Mouse (Mus musculus) liver, adult 2 months (tissue): ENCODE measurements around the gene Agrn. TPM values are rescaled to one million over a fixed set of nuclear protein-coding genes. Genes with fewer than 3 reads are reported as not detected.

Experiments used
- DNase-seq: peaks from one replicate; pipeline ENCODE4 v3.0.0-alpha.2; 2011; ENCODE audit warnings: low read depth, low spot score; ENCODE audit errors: extremely low read depth
- H3K27ac ChIP-seq: fragments of 200-500 bp; replicated peaks from 2 replicates; pipeline ENCODE4 v1.5.1; 2012; ENCODE audit warnings: low read depth, mild to moderate bottlenecking, control low read depth, inconsistent platforms, low read length; ENCODE audit not compliant: insufficient read depth
- H3K27me3 ChIP-seq: fragments of 200-500 bp; 2 replicates; pipeline ENCODE4 v1.6.1; 2012; ENCODE audit warnings: mild to moderate bottlenecking, moderate library complexity, low read length, inconsistent platforms; ENCODE audit not compliant: control insufficient read depth, insufficient read depth
- H3K36me3 ChIP-seq: fragments of 200-500 bp; 2 replicates; pipeline ENCODE4 v1.6.1; 2012; ENCODE audit warnings: low read length, inconsistent platforms; ENCODE audit not compliant: control insufficient read depth, insufficient read depth
- H3K4me1 ChIP-seq: fragments of 200-500 bp; 2 replicates; pipeline ENCODE4 v1.6.1; 2011; ENCODE audit warnings: low read length; ENCODE audit not compliant: control insufficient read depth, insufficient read depth
- H3K4me3 ChIP-seq: fragments of 200-500 bp; 2 replicates; pipeline ENCODE4 v1.5.1; 2011; ENCODE audit warnings: low read depth, mild to moderate bottlenecking, control low read depth, low read length, moderate library complexity; ENCODE audit not compliant: insufficient read depth
- H3K79me2 ChIP-seq: fragments of 200-500 bp; 2 replicates; pipeline ENCODE4 v1.6.1; 2012; ENCODE audit warnings: inconsistent platforms, mild to moderate bottlenecking, low read length, moderate library complexity; ENCODE audit not compliant: control insufficient read depth, insufficient read depth
- H3K9ac ChIP-seq: fragments of 200-500 bp; 2 replicates; pipeline ENCODE4 v1.6.1; 2012; ENCODE audit warnings: low read depth, mild to moderate bottlenecking, control low read depth, inconsistent platforms, low read length
- CTCF ChIP-seq: fragments of 200-500 bp; IDR thresholded peaks from 2 replicates; pipeline ENCODE4 v1.5.1; 2011; ENCODE audit warnings: low read depth, low read length, control low read depth
- POLR2A ChIP-seq: fragments of 200-500 bp; IDR thresholded peaks from 2 replicates; pipeline ENCODE4 v1.6.1; 2011; ENCODE audit warnings: low read length, control low read depth; ENCODE audit not compliant: insufficient read depth; ENCODE audit errors: extremely low read depth
- WGBS: fragments of 180-500 bp; shearing (Covaris S2); methylation state at CpG from one replicate; pipeline ENCODE4 v1.1.7; 2018; 5-methylcytosine and 5-hydroxymethylcytosine counted together
- polyA plus RNA-seq: library from polyadenylated mRNA; depleted of rRNA; stranded (reverse); fragments of >200 nt; gene quantifications from 2 replicates; pipeline ENCODE4 v1.2.3, GENCODE M21; 2012
- total RNA-seq: library from RNA; depleted of rRNA; stranded (reverse); fragments of >200 nt; gene quantifications from 2 replicates; pipeline ENCODE4 v1.2.3, GENCODE M21; 2014

Agrn gene
- total and polyA plus RNA-seq, 2 experiments = 10.4 to 33.2 TPM

- Histone ChIP-seq H3K4me1 (no peaks in the 10 kb centered on the region), H3K9ac (no peak overlapping the region), H3K36me3 (no peaks in the 10 kb centered on the region), H3K79me2 (no peaks in the 10 kb centered on the region; the same call in 1 of the 2 replicates), H3K27me3 (no peaks in the 10 kb centered on the region), H3K4me3 (no peak overlapping the region), H3K27ac (no peak overlapping the region)
- TF ChIP-seq CTCF (no peak), POLR2A (no peak)
- WGBS = 77% methylated on average over 5 of the region's 5 CpGs
- no peak for DNase-seq
Measured at GRCm38 (mm10) chr4:156183747-156184146, 13.5 kb downstream of the Agrn start.

- TF ChIP-seq CTCF (no peak), POLR2A (no peak)
- no peak overlapping the region for H3K9ac ChIP-seq
- H3K27ac ChIP-seq = no peak overlapping the region
- H3K79me2 ChIP-seq = no peaks in the 10 kb centered on the region
- H3K36me3 ChIP-seq = peaks cover 12% of the 10 kb centered on the region; the same call in 1 of the 2 replicates
- H3K4me1 ChIP-seq = no peaks in the 10 kb centered on the region
- H3K4me3 ChIP-seq = no peak overlapping the region
- DNase-seq = no peak
- 97% methylated on average over 9 of the region's 9 CpGs for WGBS
- no peaks in the 10 kb centered on the region for H3K27me3 ChIP-seq
Measured at GRCm38 (mm10) chr4:156177630-156178029, 19.7 kb downstream of the Agrn start.

- no peak overlapping the region for H3K4me3 ChIP-seq
- H3K27ac ChIP-seq = no peak overlapping the region
- TF ChIP-seq POLR2A = no peak
- no peak for TF ChIP-seq CTCF
- no peaks in the 10 kb centered on the region for H3K79me2 ChIP-seq
- H3K9ac ChIP-seq = no peak overlapping the region
- 0 out of 2 replicates have a peak, but pooled peaks cover 2% of the 10 kb centered on the region for H3K4me1 ChIP-seq
- WGBS = 94% methylated on average over 11 of the region's 11 CpGs
- DNase-seq = no peak
- no peaks in the 10 kb centered on the region for H3K27me3 ChIP-seq
- H3K36me3 ChIP-seq = peaks cover 16% of the 10 kb centered on the region; the same call in 1 of the 2 replicates
Measured at GRCm38 (mm10) chr4:156171828-156172227, 25.5 kb downstream of the Agrn start.

- TF ChIP-seq POLR2A (no peak), CTCF (no peak)
- Histone ChIP-seq H3K36me3 (peaks cover 10% of the 10 kb centered on the region; the same call in 1 of the 2 replicates), H3K9ac (no peak overlapping the region), H3K27me3 (no peaks in the 10 kb centered on the region), H3K79me2 (no peaks in the 10 kb centered on the region), H3K4me3 (no peak overlapping the region), H3K4me1 (0 out of 2 replicates have a peak, but pooled peaks cover 2% of the 10 kb centered on the region), H3K27ac (no peak overlapping the region)
- 95% methylated on average over 10 of the region's 10 CpGs for WGBS
- no peak for DNase-seq
Measured at GRCm38 (mm10) chr4:156169129-156169528, 28.2 kb downstream of the Agrn start.

GRCm38 (mm10) chr4:156168611-156169010, 28.7 kb downstream of the Agrn start:
- WGBS = 96% methylated on average over 8 of the region's 8 CpGs
- H3K36me3 ChIP-seq = peaks cover 10% of the 10 kb centered on the region; the same call in 1 of the 2 replicates
- TF ChIP-seq CTCF (no peak), POLR2A (no peak)
- DNase-seq = no peak
- H3K4me1 ChIP-seq = 0 out of 2 replicates have a peak, but pooled peaks cover 2% of the 10 kb centered on the region
- H3K27ac ChIP-seq = no peak overlapping the region
- H3K9ac ChIP-seq = no peak overlapping the region
- no peaks in the 10 kb centered on the region for H3K79me2 ChIP-seq
- H3K27me3 ChIP-seq = no peaks in the 10 kb centered on the region
- H3K4me3 ChIP-seq = no peak overlapping the region

- Histone ChIP-seq H3K36me3 (peaks cover 2% of the 10 kb centered on the region; the same call in 1 of the 2 replicates), H3K4me3 (no peak overlapping the region), H3K79me2 (no peaks in the 10 kb centered on the region), H3K4me1 (0 out of 2 replicates have a peak, but pooled peaks cover 2% of the 10 kb centered on the region), H3K27me3 (no peaks in the 10 kb centered on the region), H3K9ac (no peak overlapping the region), H3K27ac (no peak overlapping the region)
- no peak for DNase-seq
- WGBS = 90% methylated on average over 9 of the region's 9 CpGs
- TF ChIP-seq CTCF (no peak), POLR2A (no peak)
Measured at GRCm38 (mm10) chr4:156166477-156166876, 30.8 kb downstream of the Agrn start.
